8 mouse cellular contexts compared by ENCODE assay signal in the genomic region with DNA sequence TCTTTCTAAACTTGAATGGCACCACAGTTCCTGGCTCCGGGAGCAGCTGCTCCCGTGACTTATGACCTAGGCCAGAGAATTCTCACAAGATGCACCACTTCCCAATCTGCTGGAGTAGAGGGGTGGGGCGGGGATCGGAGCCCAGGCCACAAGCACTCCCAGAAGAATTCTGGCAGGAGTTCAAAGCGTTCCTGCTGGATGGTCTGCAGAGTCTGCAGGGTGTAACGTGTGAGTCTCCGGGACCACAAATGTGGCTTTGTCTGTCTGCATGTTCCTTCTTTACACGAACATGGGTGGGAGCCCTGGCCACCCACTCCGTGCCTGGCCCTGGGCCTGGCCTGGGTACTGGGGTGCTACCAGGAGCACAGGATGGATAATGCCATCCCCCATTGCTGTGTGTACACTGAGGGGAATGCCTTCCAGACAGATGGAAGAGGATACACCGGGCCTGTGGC. TPM values are rescaled to one million over a fixed set of nuclear protein-coding genes. Genes with fewer than 3 reads are reported as not detected.
A peak's percentile ranks its signal among the peaks of the same experiment; 100 is the strongest.
DNase-seq lines count a peak whose midpoint lies in the region; ATAC-seq and TF ChIP-seq lines count a peak whose summit lies in the region.

No protein-coding gene starts in this region.

- peak; percentile 65 for DNase-seq in cerebellum, postnatal 10 days
- DNase-seq in cerebellum, adult 18-20 months = no peak
- peak; percentile 34 for DNase-seq in embryo, embryonic 10.5 days (ENCODE audit: low spot score)
- DNase-seq in heart, postnatal 0 days (ENCODE audit: low spot score) = peak; percentile 43
- peak; percentile 78 for DNase-seq in midbrain, postnatal 0 days (ENCODE audit: low spot score)
- DNase-seq in cerebellum, adult 11-12 months = no peak
- DNase-seq in spleen, postnatal 4 days (ENCODE audit: low spot score in 2 of 2) = no peak

- ATAC-seq in heart, postnatal 0 days (ENCODE audit: insufficient read depth, low read depth) = peak; percentile 61; the same call in 1 of the 2 replicates
- peak; percentile 57; the same call in 1 of the 2 replicates for ATAC-seq in limb, embryonic 12.5 days (ENCODE audit: insufficient number of reproducible peaks, insufficient read depth, low FRiP score, low TSS enrichment, low read depth)
- no peak for ATAC-seq in midbrain, postnatal 0 days (ENCODE audit: low FRiP score)

- H3K9ac ChIP-seq in heart, postnatal 0 days (replicated peaks; ENCODE audit: low read depth, low read length) = no peak overlapping the region
- no peak overlapping the region; the same call in 1 of the 2 replicates for H3K9ac ChIP-seq in limb, embryonic 12.5 days (replicated peaks)
- H3K9ac ChIP-seq in midbrain, postnatal 0 days (replicated peaks; ENCODE audit: low read length, poor library complexity, severe bottlenecking) = no peak overlapping the region

- no peak for TF ChIP-seq EP300 in heart, postnatal 0 days (IDR thresholded peaks at IDR 0.05; ENCODE audit: low read depth)

- H3K9me3 ChIP-seq in heart, postnatal 0 days (replicated peaks; ENCODE audit: control insufficient read depth, low read length) = 0 out of 2 replicates have a peak, but pooled peaks cover under 1% of the 10 kb centered on the region
- 0 out of 2 replicates have a peak, but pooled peaks cover under 1% of the 10 kb centered on the region for H3K9me3 ChIP-seq in limb, embryonic 12.5 days
- no peaks in the 10 kb centered on the region for H3K9me3 ChIP-seq in midbrain, postnatal 0 days (ENCODE audit: low read length)

- no peak overlapping the region for H3K4me3 ChIP-seq in heart, postnatal 0 days (ENCODE audit: low read depth, low read length)
- no peak overlapping the region for H3K4me3 ChIP-seq in limb, embryonic 12.5 days (replicated peaks)
- H3K4me3 ChIP-seq in midbrain, postnatal 0 days (ENCODE audit: low read depth, low read length) = no peak overlapping the region

- peaks cover 31% of the 10 kb centered on the region for H3K4me1 ChIP-seq in heart, postnatal 0 days (ENCODE audit: control insufficient read depth, insufficient read depth)
- H3K4me1 ChIP-seq in limb, embryonic 12.5 days (replicated peaks) = peaks cover 31% of the 10 kb centered on the region
- no peaks in the 10 kb centered on the region for H3K4me1 ChIP-seq in midbrain, postnatal 0 days (ENCODE audit: insufficient read depth, low read length)

- no peak overlapping the region for H3K27ac ChIP-seq in heart, postnatal 0 days (ENCODE audit: low read depth)
- H3K27ac ChIP-seq in limb, embryonic 12.5 days = peak overlapping the region; percentile 50; the same call in 1 of the 2 replicates
- H3K27ac ChIP-seq in midbrain, postnatal 0 days (ENCODE audit: low read depth, low read length) = no peak overlapping the region

- H3K4me2 ChIP-seq in heart, postnatal 0 days (ENCODE audit: low read depth, low read length) = peak overlapping the region; percentile 20; the same call in 1 of the 2 replicates
- H3K4me2 ChIP-seq in limb, embryonic 12.5 days = no peak overlapping the region
- H3K4me2 ChIP-seq in midbrain, postnatal 0 days (ENCODE audit: low read depth, low read length, poor library complexity, severe bottlenecking) = no peak overlapping the region

- WGBS in heart, postnatal 0 days = 16% methylated on average over 10 of the region's 10 CpGs
- 45% methylated on average over 10 of the region's 10 CpGs for WGBS in limb, embryonic 12.5 days
- 46% methylated on average over 10 of the region's 10 CpGs for WGBS in midbrain, postnatal 0 days

- no peak for TF ChIP-seq CTCF in heart, postnatal 0 days (IDR thresholded peaks at IDR 0.05; ENCODE audit: low read depth)
- TF ChIP-seq CTCF in midbrain, postnatal 0 days (IDR thresholded peaks at IDR 0.05) = no peak

- peaks cover 27% of the 10 kb centered on the region for H3K27me3 ChIP-seq in heart, postnatal 0 days (ENCODE audit: control insufficient read depth, insufficient read depth, low read length)
- H3K27me3 ChIP-seq in limb, embryonic 12.5 days = no peaks in the 10 kb centered on the region
- no peaks in the 10 kb centered on the region for H3K27me3 ChIP-seq in midbrain, postnatal 0 days (ENCODE audit: insufficient read depth, low read length)

- H3K36me3 ChIP-seq in heart, postnatal 0 days (replicated peaks; ENCODE audit: control insufficient read depth, insufficient read depth, low read length) = no peaks in the 10 kb centered on the region
- 0 out of 2 replicates have a peak, but pooled peaks cover 2% of the 10 kb centered on the region for H3K36me3 ChIP-seq in limb, embryonic 12.5 days
- H3K36me3 ChIP-seq in midbrain, postnatal 0 days (ENCODE audit: insufficient read depth, low read length) = no peaks in the 10 kb centered on the region

RNA-seq across cellular contexts. Expression of a gene that starts 28.5 kb away (rescaled TPM):
- 3.4 and 4.0 TPM in 2 replicates for total RNA-seq in heart, postnatal 0 days (2014; rRNA removed; ENCODE audit: low replicate concordance)
- 4.9 and 5.0 TPM in 2 replicates for polyA plus RNA-seq in heart, postnatal 0 days (2015; fragmentation: Nextera tagmentation; extraction: Ambion mirVana)
- polyA plus RNA-seq in limb, embryonic 12.5 days (2016; fragmentation: Nextera tagmentation; extraction: Ambion mirVana) = 15.1 and 15.8 TPM in 2 replicates
- 31.0 and 31.1 TPM in 2 replicates for total RNA-seq in midbrain, postnatal 0 days (2014; rRNA removed)
- polyA plus RNA-seq in midbrain, postnatal 0 days (2015; fragmentation: Nextera tagmentation; extraction: Ambion mirVana) = 21.6 and 28.5 TPM in 2 replicates

Comparison
In these comparisons a context has a peak if more than half of its experiments do, and no peak if none do; other contexts are left out.
1. DNase-seq: peak in cerebellum, postnatal 10 days (2 of 2), embryo, embryonic 10.5 days (single experiment), heart, postnatal 0 days (single experiment) and midbrain, postnatal 0 days (single experiment); none in cerebellum, adult 18-20 months (0 of 2), cerebellum, adult 11-12 months (single experiment) and spleen, postnatal 4 days (0 of 2).